Mouse (Mus musculus) 416B (cell line): ENCODE results near the gene Dmrtb1.

Experiments used
- DNase-seq: peaks from one replicate; pipeline ENCODE4 v3.0.0; 2011; ENCODE audit warnings: low read depth

The Dmrtb1 gene

DNA sequence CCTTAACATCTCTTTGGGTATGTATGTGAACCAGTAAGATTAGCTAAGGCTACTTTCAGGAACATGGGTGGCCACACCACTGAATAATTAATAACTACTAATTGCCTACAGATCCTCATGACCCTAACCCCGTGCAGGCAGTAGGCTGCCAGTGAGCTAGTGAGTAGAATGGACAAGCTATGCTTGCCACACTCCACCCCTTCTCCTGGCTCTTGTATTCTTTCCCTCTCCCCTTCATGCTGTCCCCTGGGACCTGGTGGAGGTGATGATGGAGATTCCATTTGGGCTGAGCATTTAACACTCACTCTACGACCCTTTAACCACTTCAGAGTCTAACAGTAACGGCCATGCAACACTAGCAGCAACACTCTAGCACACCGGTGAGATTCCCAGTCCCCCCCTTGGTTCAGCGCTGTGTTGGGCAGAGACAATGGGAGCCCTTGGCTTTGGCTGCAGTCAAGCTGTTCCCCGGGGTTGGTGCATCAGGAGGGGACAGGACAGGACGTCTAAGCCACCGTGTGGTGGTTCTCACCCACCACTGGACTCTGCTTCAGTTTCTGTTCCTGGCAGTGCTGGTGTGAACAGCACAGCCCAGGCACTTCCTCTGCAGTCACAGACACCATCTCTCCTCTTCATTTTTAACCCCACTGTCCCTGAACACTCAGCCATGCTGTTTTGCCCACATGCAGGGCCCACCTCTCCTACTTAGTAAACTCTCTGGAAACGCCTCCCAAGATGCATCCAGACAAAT lies 2.8 kb downstream of the Dmrtb1 start:
- DNase-seq: no peak

DNA sequence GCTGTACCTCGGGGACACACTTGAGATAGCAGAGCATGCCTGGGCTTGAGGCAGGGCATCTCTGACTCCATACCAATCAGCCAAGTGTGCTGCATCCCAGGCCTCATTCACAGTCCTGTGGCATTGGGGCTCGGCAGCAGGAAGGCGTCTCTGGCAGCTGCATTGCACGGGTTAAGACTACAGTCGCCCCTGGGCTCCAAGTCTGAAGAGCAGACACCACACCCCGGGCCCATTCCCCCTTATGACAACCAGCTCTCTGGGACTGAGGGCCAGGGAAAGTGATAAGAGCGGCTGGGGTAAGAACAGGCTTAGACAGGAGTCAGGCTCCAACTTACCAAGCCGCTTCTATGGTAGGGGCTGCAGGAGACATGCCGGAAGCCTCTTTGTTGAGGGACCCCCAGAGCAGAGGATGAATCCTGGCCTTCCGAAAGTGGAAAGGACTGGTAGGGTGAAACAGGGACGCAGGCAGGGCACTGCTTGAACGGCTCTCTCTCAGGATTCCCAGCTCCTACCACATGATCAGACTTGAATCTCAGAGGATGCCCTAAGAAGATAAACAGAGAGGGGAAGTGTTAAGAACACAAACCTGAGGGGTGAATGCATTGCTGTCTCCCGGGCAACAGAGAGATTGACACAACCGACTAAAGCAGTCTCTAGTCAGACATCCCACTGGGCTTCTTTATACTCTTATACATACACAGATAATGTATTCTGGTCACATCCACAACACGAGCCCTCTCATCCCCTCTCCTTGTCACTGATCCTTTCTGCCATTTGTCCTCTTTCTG lies 3.5 kb downstream of the Dmrtb1 start:
- DNase-seq: no peak

DNA sequence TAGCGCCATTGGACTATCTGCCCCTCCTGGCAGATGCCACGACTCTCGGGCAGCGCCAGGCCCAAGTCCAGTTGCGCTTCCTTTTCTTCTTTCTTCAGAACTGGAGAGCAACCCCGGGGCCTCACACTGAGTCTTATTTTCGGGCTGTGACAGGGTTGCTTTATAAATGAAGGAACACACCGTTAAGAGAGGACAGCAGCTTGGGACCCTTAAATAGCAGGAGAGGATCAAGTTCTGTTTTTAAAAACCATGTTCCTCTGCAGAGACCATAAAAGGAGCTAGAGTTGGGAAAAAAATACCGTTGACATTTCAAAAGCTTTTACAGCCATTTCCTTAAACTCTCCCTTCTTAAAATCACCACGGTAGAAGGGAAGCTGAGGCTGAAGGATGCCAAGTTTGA lies 8.4 kb downstream of the Dmrtb1 start:
- peak; percentile 21 for DNase-seq

DNA sequence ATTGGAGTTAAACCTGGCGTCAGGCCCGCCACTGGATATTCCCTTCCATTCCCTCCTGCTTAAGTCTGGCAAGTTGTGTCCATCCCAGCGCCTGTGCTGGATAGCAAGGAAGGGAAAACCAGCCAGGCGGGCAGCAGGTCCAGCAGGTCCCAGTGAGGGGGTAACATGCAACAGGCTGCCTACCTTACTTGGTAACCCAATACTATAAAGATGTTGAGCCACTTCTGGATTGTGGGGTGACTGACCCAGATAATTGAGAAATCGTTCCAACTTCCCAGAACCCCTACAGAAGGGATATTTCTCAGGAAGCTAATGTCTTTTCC lies 9.7 kb downstream of the Dmrtb1 start:
- DNase-seq: no peak

DNA sequence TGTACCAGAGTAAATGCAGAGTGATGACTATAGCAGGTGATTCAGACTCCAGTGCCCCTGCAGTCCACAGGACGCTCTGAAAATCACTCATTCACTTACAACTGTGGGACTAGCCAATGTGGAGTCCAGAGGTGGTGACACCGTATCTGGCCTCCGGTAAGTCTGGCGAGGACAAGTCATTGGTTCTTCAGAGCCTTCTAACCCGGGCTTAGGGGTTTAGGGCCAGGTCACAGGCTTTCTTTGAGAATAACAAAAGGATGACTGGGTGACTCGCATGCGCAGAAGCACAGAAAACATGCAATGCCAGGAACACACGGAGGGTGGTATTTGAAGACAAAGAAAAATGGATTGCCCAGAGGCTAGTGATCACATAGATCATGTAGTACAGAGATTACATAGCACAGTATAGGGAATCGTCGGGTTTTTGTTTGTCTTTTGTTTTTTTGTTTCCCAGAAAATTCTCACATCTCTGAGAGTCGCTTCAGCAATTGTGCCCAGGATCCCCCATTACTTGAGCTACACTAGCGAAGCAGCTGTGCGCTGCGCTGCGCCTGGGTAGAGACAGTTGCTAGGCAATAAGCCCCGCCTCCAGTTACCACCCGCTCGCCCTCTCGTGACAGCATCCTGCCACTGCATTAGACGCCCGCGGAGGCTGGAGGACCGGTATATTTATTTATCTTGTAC lies 10.2 kb downstream of the Dmrtb1 start:
- DNase-seq: no peak

DNA sequence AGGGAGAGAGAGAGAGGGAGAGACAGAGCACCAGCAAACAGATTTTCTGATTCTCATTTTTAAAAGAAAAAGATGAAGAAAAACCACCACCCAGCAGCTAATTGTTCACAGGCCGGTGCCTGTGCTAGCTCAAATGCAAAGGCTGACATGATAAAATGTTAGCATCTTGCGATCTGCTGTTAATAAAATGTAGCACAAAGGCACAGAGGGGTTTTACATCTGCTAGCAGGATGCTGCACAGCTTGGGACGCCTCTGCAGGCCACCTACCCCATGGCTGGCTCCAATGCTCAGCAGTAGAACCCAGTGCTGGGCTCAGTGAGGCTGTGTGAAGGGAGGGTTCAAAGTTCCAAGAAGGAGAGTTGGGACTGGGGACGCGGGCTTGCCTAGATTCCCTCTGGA lies 13.3 kb downstream of the Dmrtb1 start:
- no peak for DNase-seq

DNA sequence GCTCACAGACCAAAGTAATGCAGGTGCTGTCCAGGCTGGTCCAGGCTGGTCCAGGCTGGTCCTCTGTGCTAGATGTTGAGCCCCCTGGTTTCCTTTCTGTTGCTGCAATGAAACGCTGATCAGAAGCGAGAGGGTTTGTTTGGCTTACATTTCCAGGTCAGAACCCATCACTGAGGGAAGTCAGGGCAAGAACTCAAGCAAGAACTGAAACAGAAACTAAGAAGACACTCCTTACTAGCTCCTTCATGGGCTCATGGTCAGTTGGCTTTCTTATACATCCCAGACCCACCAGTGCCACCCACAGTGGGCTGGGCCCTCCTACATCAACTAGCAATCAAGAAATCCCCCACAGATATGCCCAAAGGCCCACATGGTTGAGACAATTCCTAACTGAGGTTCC lies 15.5 kb downstream of the Dmrtb1 start:
- DNase-seq: no peak

DNA sequence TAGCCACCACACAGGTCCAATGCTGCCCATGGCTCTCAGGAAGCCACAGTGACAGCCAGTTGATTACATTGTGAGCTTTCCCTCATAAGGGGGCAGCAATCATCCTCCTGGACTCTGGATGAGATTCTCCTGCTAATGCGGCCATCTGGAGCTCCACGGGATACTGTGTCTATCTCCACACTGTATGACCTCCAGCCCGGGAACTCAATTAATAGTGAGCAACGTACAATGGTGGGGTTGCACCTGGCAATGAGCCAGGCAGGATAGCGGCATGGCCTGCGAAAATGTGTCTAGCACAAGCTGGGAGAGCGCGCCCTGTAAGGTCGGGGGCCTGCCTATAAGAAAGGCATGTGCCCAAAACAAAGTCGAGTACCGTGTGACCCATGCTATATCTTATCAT lies 23.4 kb downstream of the Dmrtb1 start:
- DNase-seq: no peak

DNA sequence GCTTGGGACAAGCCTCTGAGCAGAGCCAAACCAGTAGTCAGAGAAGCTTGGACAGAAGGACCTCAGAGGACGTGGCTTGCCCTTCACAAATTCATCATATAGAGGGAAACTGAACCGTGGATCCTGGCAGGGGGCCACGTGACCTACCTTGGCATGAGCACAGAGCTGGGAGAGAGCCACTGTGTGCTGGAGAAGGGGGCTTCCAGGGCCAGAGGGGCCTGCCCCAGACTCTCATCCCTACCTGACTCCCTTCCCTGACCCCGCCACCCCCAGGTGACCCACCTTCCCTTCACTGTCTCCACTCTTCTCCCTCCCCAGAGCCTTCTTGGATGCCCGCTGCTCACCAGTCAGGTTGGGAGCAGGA lies 30.8 kb downstream of the Dmrtb1 start:
- DNase-seq: no peak

DNA sequence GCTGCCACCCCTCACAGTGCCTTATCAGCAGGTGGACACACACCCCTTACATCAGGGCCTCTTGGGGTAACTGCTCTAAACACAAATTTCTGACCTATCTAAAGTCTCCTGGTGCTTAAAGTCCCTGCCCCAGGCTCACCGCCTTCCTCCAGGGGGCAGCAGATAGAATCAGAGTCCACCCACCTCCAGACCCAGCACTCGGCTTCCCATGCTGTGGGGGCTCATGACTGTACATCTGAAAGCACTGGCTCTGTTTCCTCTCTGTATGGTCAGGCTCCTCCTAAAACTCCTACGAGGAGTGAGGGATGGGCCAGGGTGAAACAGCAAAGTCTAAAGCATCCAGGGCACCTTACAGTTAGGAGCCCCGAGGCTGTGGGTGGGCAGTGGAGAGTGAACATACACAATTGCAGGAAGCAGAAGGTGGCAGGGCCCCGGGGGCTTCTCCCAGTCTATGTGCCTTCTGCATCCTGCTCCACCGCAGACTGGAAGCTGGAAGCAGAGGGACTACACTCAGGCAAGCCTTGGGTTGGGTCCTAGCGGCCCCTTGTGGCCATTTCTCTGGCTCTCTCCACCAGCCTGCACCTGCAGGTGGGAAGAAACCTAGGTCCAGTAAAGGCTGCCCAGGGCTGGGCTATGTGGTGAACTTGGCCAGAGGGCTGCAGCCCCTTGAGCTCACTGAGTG lies 31.3 kb downstream of the Dmrtb1 start:
- peak; percentile 61 for DNase-seq

DNA sequence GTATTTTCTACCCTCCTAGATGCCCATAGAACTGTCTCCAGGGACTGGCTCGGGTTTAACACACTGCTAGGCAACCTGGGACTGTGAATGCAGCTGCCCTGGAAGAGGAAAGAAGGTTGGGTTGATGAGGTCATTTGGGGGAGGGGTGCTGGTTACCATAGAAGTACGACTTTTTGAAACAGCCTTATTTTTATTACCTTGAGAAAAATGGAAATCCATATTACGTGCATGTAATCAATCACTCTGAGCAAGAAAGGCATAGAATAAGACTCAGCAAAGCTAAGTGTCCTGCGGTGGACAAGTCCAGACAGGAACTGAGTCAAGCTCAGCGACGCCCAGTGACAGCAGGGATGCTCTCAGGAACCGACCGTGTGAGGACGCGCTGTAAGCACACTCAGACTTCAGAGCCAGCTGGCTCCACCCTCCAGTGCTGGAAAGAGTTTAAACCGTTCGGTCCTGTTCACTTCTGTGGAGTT lies 33.0 kb downstream of the Dmrtb1 start:
- DNase-seq: peak; percentile 10

DNA sequence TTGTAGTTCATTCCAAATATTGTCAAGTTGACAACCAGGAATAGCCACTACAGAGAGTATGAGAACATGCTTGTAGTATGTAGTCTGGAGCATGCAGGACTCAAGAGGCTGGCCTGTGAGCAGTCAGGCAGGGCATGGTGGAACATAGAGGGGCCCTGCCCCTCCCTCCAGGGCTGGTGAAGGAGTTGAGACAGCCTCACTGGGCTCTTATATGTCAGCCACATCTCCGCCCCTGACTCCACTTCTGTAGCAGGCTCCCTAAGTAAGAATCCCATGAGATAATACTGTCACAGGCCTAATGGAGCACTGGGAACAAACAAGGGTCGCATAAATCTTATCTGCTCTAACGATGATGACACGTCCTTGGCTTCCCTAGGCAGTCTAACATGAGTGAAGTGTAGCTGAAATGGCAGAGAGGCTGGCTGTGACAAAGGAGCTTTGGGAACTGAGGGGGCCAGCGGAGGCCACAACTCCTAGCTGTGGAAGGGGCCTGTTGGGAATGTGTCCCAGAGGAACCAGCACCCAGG lies 35.0 kb downstream of the Dmrtb1 start:
- no peak for DNase-seq

DNA sequence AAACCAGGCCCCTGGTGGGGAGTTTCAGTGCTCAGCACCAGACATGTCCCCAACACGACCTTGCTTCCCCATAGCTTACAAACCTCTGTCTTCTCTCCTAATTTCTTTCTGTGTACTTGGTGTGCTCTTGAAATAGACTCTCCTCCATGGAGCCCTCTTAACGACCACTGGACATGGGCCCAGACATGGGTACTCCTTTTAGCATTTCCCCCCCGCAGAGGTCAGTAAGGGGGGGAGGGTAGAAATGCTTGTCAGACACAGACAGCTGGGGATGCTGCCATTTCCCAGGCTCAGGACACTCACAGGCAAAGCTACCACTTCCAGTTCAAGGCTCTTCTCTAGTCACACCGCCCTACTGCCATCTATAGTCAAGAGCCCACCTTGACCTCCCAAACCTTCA lies 42.4 kb downstream of the Dmrtb1 start:
- DNase-seq: no peak

DNA sequence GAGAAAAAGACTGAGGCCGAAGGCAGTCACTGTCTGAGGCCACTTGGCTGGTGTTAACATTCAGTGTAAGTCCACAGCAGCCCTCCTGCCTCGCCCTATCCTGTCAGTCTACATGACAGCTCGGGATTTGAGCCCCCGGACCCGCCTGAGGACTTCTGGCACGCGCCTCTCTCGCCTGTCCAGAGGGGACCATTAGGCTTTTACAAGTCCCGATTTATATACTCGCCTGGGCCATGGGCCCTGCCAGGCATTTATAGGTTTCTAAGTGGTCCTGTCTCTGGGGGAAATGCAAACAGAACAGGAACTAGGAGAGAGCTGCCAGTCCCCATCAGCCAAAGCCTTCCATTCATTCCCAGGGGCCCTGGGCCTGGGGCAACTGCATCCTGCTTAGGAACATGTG lies 45.7 kb downstream of the Dmrtb1 start:
- DNase-seq: no peak

DNA sequence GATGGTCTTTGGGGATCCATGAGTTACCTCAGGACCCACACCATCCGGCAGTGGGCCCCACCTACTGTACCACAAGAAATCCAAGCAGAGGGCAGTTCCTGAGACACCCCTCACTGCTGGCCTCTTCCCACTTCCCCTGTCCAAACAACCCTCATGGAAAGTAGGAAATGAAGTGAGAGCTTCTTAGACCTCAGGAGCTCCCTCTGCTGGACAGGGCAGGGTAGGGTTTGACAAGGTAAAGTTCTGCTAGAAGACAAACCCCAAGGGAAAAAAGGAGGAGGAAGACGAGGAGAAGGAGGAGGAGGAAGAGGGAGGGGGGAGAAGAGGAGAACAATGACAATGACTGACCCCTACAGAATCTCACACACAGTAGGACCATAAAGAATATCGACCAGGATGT lies 46.4 kb downstream of the Dmrtb1 start:
- peak; percentile 50 for DNase-seq

DNA sequence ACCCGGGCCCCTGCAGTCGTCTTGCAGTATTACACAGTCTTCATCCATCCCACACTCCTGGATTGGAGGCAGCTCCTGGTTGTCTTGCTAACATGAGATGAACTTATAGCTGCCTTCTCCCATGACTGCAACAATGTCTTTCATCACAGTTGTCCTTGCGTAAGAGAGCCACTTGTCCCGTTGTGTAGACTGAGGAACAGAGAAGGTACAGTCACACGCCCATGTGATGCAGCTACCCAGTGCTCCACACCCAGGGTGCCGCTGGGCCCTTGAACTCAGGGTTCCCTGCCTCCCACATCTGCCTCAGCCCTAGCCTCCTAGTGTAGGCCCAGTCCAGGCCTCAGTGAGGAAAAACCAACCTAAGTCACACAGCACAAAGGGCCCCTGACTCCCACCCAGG lies 47.9 kb downstream of the Dmrtb1 start:
- peak; percentile 35 for DNase-seq

DNA sequence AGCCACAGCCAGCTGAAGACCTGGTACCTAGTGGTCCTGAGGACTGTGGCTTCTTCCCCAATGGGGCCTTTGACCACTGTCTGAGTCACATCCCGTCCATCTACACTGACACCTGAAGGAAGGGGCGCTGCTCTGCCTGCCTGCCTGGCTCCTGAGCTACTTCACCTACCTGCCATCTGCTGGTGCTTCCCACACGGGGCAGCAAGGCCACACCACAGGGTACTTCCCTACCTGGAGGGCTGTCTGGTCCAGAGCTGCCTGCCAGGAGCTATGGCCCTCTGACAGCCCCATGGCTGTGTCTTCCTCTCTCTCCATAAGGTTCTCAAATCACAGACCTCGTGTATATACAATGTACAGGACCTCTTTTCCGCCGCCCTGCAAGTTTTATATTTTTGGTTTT lies 49.4 kb downstream of the Dmrtb1 start:
- DNase-seq: no peak

DNA sequence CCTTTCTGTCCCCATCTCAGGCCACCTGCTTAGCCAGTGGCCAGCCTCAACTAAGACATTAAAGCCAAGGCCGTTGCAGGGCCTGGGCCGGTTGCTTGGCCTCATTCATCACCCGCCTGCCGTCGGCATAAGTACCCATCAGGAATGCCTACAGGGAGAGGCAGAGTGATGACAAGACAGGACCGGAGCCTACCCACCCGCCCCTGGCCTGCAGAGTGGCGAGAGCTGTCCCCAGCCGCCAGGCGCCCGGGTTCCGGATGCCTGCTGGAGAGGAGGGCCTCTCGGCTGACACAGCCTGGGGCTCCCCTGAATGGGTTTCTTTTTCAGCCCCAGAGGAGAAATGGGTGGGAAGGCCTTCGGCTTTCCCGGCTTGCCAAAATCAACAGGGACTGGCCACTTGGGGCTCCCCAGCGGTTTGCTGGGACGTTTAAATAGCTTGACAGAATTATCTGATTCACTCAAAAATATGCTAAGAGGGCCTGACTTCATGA lies 55.1 kb downstream of the Dmrtb1 start:
- no peak for DNase-seq

DNA sequence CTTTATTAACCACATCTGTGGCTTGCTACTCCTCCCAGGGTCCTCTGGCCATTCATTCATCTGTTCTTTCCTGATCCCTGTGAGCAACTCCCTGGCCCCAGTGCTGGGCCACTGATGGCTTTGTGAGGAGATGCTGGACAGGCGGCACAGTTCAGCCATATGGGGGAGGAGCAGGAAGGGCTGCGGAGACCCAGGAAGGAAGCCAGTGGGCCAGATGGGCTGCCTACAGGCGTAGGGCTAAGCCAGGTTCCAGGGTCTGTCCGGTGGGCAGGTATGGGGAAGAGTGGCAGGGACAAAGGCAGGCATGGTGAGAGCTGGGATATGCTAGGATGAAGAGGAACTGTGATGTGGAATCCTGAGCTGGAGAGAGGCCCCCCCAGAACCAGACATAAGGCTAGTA lies 55.8 kb downstream of the Dmrtb1 start:
- no peak for DNase-seq
